Mouse (Mus musculus): ENCODE results near the gene Cdc42ep4. TPM values are rescaled to one million over a fixed set of nuclear protein-coding genes. Genes with fewer than 3 reads are reported as not detected.

Cdc42ep4 gene
- polyA plus RNA-seq, 1 experiment: 13.3 TPM

DNA sequence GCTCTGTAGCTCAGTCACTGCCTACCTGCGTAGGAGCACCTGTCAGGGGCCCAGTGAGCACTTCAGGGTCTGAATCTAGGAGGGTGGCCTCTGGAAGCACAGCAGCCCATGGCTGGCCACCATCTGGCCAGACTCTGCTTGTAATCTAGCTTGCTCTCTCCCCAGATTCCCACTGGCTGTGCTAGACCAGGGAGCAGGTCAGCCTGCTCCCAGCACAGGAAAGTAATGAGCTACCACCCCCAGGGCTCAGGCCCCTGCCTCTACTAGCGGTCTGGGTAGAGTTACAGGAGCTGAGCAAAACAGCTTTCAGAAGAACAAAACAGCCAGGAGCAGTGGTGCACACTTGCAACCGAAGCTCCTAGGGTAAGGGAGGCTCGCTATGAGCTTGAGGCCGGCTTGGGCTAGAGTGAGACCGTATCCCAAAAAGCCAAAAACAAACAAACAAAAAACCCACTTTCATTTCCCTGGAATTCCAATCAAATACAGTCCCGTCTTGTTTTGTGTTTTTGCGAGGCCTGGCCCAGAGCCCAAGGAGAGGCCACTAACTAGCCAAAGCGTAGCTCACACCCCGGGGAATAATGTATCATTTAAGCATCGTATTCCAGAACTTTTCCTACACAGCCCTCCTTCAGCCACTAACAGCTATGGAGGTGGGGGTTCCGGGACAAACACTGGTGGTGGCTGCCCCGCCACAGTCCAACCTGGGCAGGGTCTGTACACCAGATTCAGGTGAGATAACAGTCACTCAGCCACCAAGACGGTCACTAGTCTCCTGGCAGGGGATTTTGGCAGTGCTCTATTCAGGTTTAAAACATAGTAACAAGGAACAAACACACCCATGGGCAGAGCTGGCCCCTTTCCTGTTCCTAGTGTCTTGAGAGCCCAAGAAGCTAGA is 24.4 kb downstream of the Cdc42ep4 start:
- no peak overlapping the region for H3K4me2 ChIP-seq (ENCODE audit: low read depth)

DNA sequence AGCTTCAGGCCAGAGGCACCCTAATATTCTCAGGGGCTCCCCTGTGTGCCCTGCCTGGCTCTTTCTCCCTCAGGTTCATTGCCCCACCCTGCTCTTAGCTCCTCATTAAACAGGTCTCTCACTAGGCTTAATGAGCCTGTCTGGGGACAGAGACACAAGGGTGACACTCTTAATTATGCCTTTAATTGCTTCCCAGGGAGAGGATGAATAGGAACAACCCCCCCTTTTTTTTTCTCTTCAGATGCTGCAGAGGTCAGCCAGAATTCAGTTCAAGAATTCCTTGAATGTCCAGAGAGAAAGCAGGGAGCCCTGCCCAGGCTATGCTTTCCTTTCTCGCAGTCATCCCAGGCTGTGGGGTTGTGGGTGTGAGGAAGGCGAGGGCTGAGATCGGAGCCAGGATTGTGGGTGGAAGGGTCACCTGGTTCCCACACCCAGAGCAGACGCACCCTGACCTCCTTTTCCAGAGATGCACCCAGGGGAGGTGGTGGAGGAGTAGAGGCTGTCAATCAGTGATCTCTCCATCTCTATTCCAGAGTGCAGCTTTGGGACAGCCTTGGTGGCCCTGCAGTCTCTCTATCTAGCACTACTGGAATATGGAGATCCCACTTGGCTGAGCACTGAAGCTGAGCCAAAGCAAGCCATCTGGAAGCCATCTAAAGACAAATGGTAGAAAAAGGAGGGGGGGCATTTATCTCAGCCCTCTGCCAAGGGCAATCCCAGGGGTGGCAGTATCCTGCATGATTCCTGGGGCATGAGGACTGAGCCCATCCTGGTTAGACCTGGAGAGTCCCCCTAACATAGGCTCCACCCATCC is 26.2 kb downstream of the Cdc42ep4 start:
- Histone ChIP-seq H3K79me2 (ENCODE audit: control insufficient read depth, insufficient read depth) (no peaks in the 10 kb centered on the region), H3K4me3 (no peak overlapping the region), H3K4me2 (ENCODE audit: low read depth) (no peak overlapping the region), H3ac (ENCODE audit: control insufficient read depth, insufficient read length) (no peak overlapping the region), H3K36me3 (ENCODE audit: control insufficient read depth, insufficient read depth) (no peaks in the 10 kb centered on the region), H3K27me3 (ENCODE audit: control insufficient read depth, insufficient read depth, insufficient read length) (no peaks in the 10 kb centered on the region)
- TF ChIP-seq TCF3 (IDR thresholded peaks at IDR 0.05; ENCODE audit: insufficient read length, low read depth) (no peak), MAX (IDR thresholded peaks at IDR 0.05; ENCODE audit: low read depth) (no peak), MYOD1 (IDR thresholded peaks at IDR 0.05; ENCODE audit: control insufficient read depth in 1 of 3, insufficient read length in 2 of 3, low read depth in 2 of 3) (no peak), CEBPB (IDR thresholded peaks at IDR 0.05; ENCODE audit: insufficient read depth, poor library complexity, severe bottlenecking) (no peak), REST (IDR thresholded peaks at IDR 0.05; ENCODE audit: insufficient read depth, insufficient read length) (no peak), MYOG (IDR thresholded peaks at IDR 0.05; ENCODE audit: control insufficient read depth in 1 of 3, insufficient read depth in 1 of 3, insufficient read length in 2 of 3, low read depth in 2 of 3) (no peak), TCF12 (IDR thresholded peaks at IDR 0.05; ENCODE audit: insufficient read depth, poor library complexity, severe bottlenecking) (no peak), POLR2AphosphoS2 (IDR thresholded peaks at IDR 0.05; ENCODE audit: insufficient read length, low read depth) (no peak), POLR2A (IDR thresholded peaks at IDR 0.05; ENCODE audit: insufficient read length, low read depth) (no peak), SRF (IDR thresholded peaks at IDR 0.05; ENCODE audit: control insufficient read depth, insufficient read length, low read depth) (no peak), E2F4 (IDR thresholded peaks at IDR 0.05; ENCODE audit: insufficient read depth) (no peak), USF1 (IDR thresholded peaks at IDR 0.05; ENCODE audit: low read depth) (no peak)

More for the DNA sequence above, 24.4 kb downstream of the Cdc42ep4 start:
- Histone ChIP-seq H3K79me2 (ENCODE audit: control insufficient read depth, insufficient read depth) (no peaks in the 10 kb centered on the region), H3K27me3 (ENCODE audit: control insufficient read depth, insufficient read depth, insufficient read length) (no peaks in the 10 kb centered on the region), H3K36me3 (ENCODE audit: control insufficient read depth, insufficient read depth) (no peaks in the 10 kb centered on the region), H3ac (ENCODE audit: control insufficient read depth, insufficient read length) (no peak overlapping the region), H3K4me3 (no peak overlapping the region)
- no peak for TF ChIP-seq TCF12 (IDR thresholded peaks at IDR 0.05; ENCODE audit: insufficient read depth, poor library complexity, severe bottlenecking)
- TF ChIP-seq MYOD1 (IDR thresholded peaks at IDR 0.05; ENCODE audit: control insufficient read depth in 1 of 3, insufficient read length in 2 of 3, low read depth in 2 of 3): no peak
- no peak for TF ChIP-seq USF1 (IDR thresholded peaks at IDR 0.05; ENCODE audit: low read depth)
- TF ChIP-seq E2F4 (IDR thresholded peaks at IDR 0.05; ENCODE audit: insufficient read depth): no peak
- no peak for TF ChIP-seq POLR2A (IDR thresholded peaks at IDR 0.05; ENCODE audit: insufficient read length, low read depth)
- no peak for TF ChIP-seq CEBPB (IDR thresholded peaks at IDR 0.05; ENCODE audit: insufficient read depth, poor library complexity, severe bottlenecking)
- no peak for TF ChIP-seq TCF3 (IDR thresholded peaks at IDR 0.05; ENCODE audit: insufficient read length, low read depth)
- TF ChIP-seq REST (IDR thresholded peaks at IDR 0.05; ENCODE audit: insufficient read depth, insufficient read length): no peak
- TF ChIP-seq POLR2AphosphoS2 (IDR thresholded peaks at IDR 0.05; ENCODE audit: insufficient read length, low read depth): no peak
- TF ChIP-seq MYOG (IDR thresholded peaks at IDR 0.05; ENCODE audit: control insufficient read depth in 1 of 3, insufficient read depth in 1 of 3, insufficient read length in 2 of 3, low read depth in 2 of 3): no peak
- TF ChIP-seq MAX (IDR thresholded peaks at IDR 0.05; ENCODE audit: low read depth): no peak
- TF ChIP-seq SRF (IDR thresholded peaks at IDR 0.05; ENCODE audit: control insufficient read depth, insufficient read length, low read depth): no peak

DNA sequence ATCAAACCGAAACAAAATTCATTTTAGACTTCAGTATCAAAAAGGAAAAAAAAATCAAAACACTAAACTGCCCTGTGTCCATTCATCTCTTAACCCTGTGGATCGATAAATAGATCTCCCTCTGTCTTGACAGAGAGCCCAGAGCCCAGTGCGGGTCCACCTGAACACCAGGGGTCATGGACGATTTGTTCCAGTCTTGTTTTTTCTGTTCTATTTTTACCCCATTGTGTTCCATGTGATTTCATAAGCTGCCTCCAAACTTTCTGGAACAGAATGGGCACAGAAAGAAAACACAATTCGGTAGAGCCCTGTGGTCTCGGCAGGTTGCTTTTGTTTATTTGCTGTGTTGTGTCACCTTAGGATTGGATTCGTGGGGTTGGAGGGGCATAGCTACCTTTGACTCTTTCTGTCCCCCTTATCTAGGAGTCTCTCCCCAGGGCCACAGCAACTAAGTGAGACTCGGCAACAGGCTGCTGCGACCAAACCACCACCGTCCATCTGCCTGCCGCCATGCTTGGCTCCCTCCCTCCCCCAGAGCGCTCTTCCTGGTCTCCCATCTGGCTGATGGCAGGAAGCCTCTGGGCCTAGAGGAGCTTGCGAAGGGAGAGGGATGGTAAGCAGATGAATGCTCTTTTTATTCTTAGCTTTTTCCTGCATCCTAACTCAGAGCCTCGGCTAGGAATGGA is 29.1 kb downstream of the Cdc42ep4 start:
- no peaks in the 10 kb centered on the region for H3K79me2 ChIP-seq (ENCODE audit: control insufficient read depth, insufficient read depth)
- no peak overlapping the region for H3ac ChIP-seq (ENCODE audit: control insufficient read depth, insufficient read length)
- TF ChIP-seq CEBPB (IDR thresholded peaks at IDR 0.05; ENCODE audit: insufficient read depth, poor library complexity, severe bottlenecking) (no peak), MYOD1 (IDR thresholded peaks at IDR 0.05; ENCODE audit: control insufficient read depth in 1 of 3, insufficient read length in 2 of 3, low read depth in 2 of 3) (no peak), POLR2A (IDR thresholded peaks at IDR 0.05; ENCODE audit: insufficient read length, low read depth) (no peak), SRF (IDR thresholded peaks at IDR 0.05; ENCODE audit: control insufficient read depth, insufficient read length, low read depth) (no peak), USF1 (IDR thresholded peaks at IDR 0.05; ENCODE audit: low read depth) (no peak)
- H3K36me3 ChIP-seq (ENCODE audit: control insufficient read depth, insufficient read depth): no peaks in the 10 kb centered on the region
- H3K27me3 ChIP-seq (ENCODE audit: control insufficient read depth, insufficient read depth, insufficient read length): no peaks in the 10 kb centered on the region
- H3K4me3 ChIP-seq: no peak overlapping the region
- H3K4me2 ChIP-seq (ENCODE audit: low read depth): no peak overlapping the region

DNA sequence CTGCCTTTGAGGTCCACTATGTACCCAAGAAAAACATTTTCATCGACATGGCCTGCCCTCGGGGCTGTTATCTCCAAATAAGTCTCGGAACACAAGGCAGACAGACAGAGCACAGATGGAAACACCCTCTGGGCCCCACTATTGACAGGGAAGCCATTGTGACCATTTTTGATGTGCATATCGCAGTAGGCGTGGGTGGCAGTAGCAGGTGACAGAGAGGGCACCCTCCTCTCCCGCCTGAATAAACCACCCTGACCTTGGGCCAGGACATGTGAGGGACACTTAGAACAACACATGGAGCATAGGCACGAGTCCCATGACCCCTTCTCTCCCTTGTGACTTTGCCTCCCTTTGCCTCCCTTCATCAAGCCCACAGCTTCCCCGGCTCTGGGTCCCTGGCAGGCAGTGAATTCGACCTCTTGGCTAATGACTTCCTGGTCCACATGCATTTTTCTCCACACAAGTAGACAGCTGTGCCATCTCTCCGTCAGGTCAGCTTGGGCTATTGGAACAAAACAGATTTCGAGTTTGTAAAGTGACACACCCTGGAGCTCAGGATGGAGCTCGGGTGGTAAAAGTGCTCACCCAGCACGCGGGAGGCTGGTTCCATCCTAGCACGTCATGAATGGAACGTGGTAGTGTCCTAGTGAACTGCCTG is 33.8 kb downstream of the Cdc42ep4 start:
- peak in 1 of 3 experiments; percentile 80 for TF ChIP-seq MYOD1 (IDR thresholded peaks at IDR 0.05; ENCODE audit: control insufficient read depth in 1 of 3, insufficient read length in 2 of 3, low read depth in 2 of 3)
- no peak for TF ChIP-seq MYOG (IDR thresholded peaks at IDR 0.05; ENCODE audit: control insufficient read depth in 1 of 3, insufficient read depth in 1 of 3, insufficient read length in 2 of 3, low read depth in 2 of 3)

More for the DNA sequence above, 33.8 kb downstream of the Cdc42ep4 start:
- no peak overlapping the region for H3K4me2 ChIP-seq (ENCODE audit: low read depth)
- no peak overlapping the region for H3ac ChIP-seq (ENCODE audit: control insufficient read depth, insufficient read length)
- no peak overlapping the region for H3K4me3 ChIP-seq
- H3K79me2 ChIP-seq (ENCODE audit: control insufficient read depth, insufficient read depth): no peaks in the 10 kb centered on the region
- no peaks in the 10 kb centered on the region for H3K36me3 ChIP-seq (ENCODE audit: control insufficient read depth, insufficient read depth)
- no peaks in the 10 kb centered on the region for H3K27me3 ChIP-seq (ENCODE audit: control insufficient read depth, insufficient read depth, insufficient read length)

Measured in myocyte (in vitro differentiated cells).